ENCODE assay signal across 8 mouse cellular contexts in the genomic region with DNA sequence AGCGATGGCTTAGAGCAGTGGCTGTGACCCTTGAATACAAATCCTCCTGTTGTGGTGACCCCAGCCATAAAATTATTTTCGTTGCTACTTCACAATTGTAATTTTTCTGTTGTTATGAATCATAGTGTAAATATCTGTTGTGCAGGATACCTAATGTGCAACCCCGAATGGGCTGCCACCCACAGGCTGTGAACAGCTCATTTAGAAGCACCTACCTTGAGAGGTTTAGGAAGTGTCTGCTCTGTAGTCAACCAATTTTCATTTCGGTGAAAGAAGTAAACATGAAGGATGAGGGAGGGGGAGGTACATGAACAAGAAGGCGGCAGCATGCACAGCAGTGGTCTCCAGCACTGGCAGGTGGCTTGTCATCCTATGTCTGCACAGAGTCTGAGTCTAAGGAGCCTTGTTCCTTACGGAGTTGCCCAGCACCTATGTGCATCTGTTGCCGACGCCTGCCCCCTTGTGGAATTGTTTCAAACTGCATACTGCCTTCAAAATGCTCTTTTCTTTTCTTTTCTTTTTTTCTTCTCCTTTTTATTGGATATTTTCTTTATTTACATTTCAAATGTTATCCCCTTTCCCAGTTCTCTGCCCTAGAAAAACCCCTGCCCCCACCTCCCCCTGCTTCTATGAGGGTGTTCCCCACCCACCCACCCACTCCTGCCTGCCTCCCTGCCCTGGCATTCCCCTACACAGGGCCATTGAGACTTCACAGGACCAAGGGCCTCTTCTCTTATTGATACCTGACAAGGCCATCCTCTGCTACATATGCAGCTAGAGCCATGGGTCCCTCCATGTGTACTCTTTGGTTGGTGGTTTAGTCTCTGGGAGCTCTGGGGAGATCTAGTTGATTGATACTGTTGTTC. TPM values are rescaled to one million over a fixed set of nuclear protein-coding genes. Genes with fewer than 3 reads are reported as not detected.
A peak's percentile ranks its signal among the peaks of the same experiment; 100 is the strongest.
DNase-seq lines count a peak whose midpoint lies in the region; ATAC-seq and TF ChIP-seq lines count a peak whose summit lies in the region.

No protein-coding gene starts in this region.

- no peak for TF ChIP-seq POLR2A in cerebellum, adult 2 months (IDR thresholded peaks at IDR 0.05; ENCODE audit: borderline replicate concordance, insufficient read depth, low read length)

- 36% methylated on average over 8 of the region's 8 CpGs for WGBS in cerebellum, adult 2 months
- 42% methylated on average over 8 of the region's 8 CpGs for WGBS in forebrain, embryonic 16.5 days

- peak; percentile 95 for ATAC-seq in forebrain, embryonic 16.5 days

- peak; percentile 48 to 56 for DNase-seq in adrenal gland, adult 18-20 months (ENCODE audit: low spot score in 2 of 2)
- no peak for DNase-seq in adrenal gland, postnatal 4 days (ENCODE audit: low spot score in 2 of 2)
- peak; percentile 20 to 35 for DNase-seq in cerebellum, adult 2 months
- DNase-seq in kidney, postnatal 14 days: peak; percentile 62
- DNase-seq in lung, postnatal 25 days (ENCODE audit: low spot score): peak; percentile 23
- peak; percentile 70 to 82 for DNase-seq in right cerebral cortex, postnatal 10 days (ENCODE audit: low spot score in 2 of 2)

- H3K4me1 ChIP-seq in E14TG2a.4 (replicated peaks; ENCODE audit: low read depth, low read length): peaks cover 32% of the 10 kb centered on the region
- H3K4me1 ChIP-seq in cerebellum, adult 2 months (ENCODE audit: control insufficient read depth, insufficient read depth, low read length): 0 out of 2 replicates have a peak, but pooled peaks cover 2% of the 10 kb centered on the region
- no peaks in the 10 kb centered on the region for H3K4me1 ChIP-seq in forebrain, embryonic 16.5 days (replicated peaks; ENCODE audit: control insufficient read depth, insufficient read depth, low read length)

- peaks cover 5% of the 10 kb centered on the region; the same call in 1 of the 2 replicates for H3K9me3 ChIP-seq in E14TG2a.4 (ENCODE audit: low read length)
- no peaks in the 10 kb centered on the region for H3K9me3 ChIP-seq in forebrain, embryonic 16.5 days (ENCODE audit: control insufficient read depth, low read length)

- no peak overlapping the region for H3K27ac ChIP-seq in cerebellum, adult 2 months (ENCODE audit: insufficient read depth, low read length)
- H3K27ac ChIP-seq in forebrain, embryonic 16.5 days (ENCODE audit: low read length): no peak overlapping the region

- H3K36me3 ChIP-seq in E14TG2a.4 (ENCODE audit: insufficient read depth, low read length): peaks cover 10% of the 10 kb centered on the region; the same call in 1 of the 2 replicates
- no peaks in the 10 kb centered on the region for H3K36me3 ChIP-seq in forebrain, embryonic 16.5 days (ENCODE audit: control insufficient read depth, insufficient read depth)

- H3K27me3 ChIP-seq in E14TG2a.4 (ENCODE audit: insufficient read depth, low read length): no peaks in the 10 kb centered on the region
- H3K27me3 ChIP-seq in cerebellum, adult 2 months (ENCODE audit: control insufficient read depth, insufficient read depth, low read length): no peaks in the 10 kb centered on the region; the same call in 1 of the 2 replicates
- H3K27me3 ChIP-seq in forebrain, embryonic 16.5 days (replicated peaks; ENCODE audit: control insufficient read depth, insufficient read depth, low read length): no peaks in the 10 kb centered on the region

- no peak overlapping the region for H3K9ac ChIP-seq in forebrain, embryonic 16.5 days (replicated peaks; ENCODE audit: low read depth, low read length)

- peak; percentile 90 for TF ChIP-seq CTCF in E14TG2a.4 (conservative IDR thresholded peaks at IDR 0.05; ENCODE audit: low read length)
- TF ChIP-seq CTCF in cerebellum, adult 2 months (IDR thresholded peaks at IDR 0.05; ENCODE audit: borderline replicate concordance, insufficient read depth, low read depth, low read length): peak; percentile 77

- no peak overlapping the region for H3K4me2 ChIP-seq in forebrain, embryonic 16.5 days (ENCODE audit: low read length)

- no peak overlapping the region for H3K4me3 ChIP-seq in E14TG2a.4 (replicated peaks; ENCODE audit: low read length)
- no peak overlapping the region for H3K4me3 ChIP-seq in cerebellum, adult 2 months (replicated peaks; ENCODE audit: insufficient read depth, low read depth, low read length)
- H3K4me3 ChIP-seq in forebrain, embryonic 16.5 days (replicated peaks; ENCODE audit: low read length): no peak overlapping the region

RNA-seq across cellular contexts. Expression of a gene that starts 25.8 kb away (rescaled TPM):
- total RNA-seq in adrenal gland, adult 18-20 months (2021): 100 to 1,000 TPM; 116 to 128 TPM
- total RNA-seq in adrenal gland, postnatal 4 days (2021): 100 to 1,000 TPM; 157 to 158 TPM
- polyA plus RNA-seq in cerebellum, adult 2 months (2012; rRNA removed): 454 and 593 TPM in 2 replicates
- polyA plus RNA-seq in forebrain, embryonic 16.5 days (2015; fragmentation: Nextera tagmentation; extraction: Ambion mirVana): 107 and 108 TPM in 2 replicates

RNA-seq across cellular contexts. Expression of a gene that starts 29.3 kb away (rescaled TPM):
- not detected for total RNA-seq in adrenal gland, adult 18-20 months (2021)
- total RNA-seq in adrenal gland, postnatal 4 days (2021): not detected
- polyA plus RNA-seq in cerebellum, adult 2 months (2012; rRNA removed): not detected in 2 replicates
- not detected in 2 replicates for polyA plus RNA-seq in forebrain, embryonic 16.5 days (2015; fragmentation: Nextera tagmentation; extraction: Ambion mirVana)

Comparison
In these comparisons a context has a peak if more than half of its experiments do, and no peak if none do; other contexts are left out.
1. DNase-seq: peak in adrenal gland, adult 18-20 months (2 of 2), cerebellum, adult 2 months (2 of 2), kidney, postnatal 14 days (single experiment), lung, postnatal 25 days (single experiment) and right cerebral cortex, postnatal 10 days (2 of 2); none in adrenal gland, postnatal 4 days (0 of 2).